Mouse (Mus musculus) liver (tissue): ENCODE data around the gene Smarcd3.

Experiments
- DNase-seq: peaks from one replicate; pipeline ENCODE4 v3.0.0-alpha.2; 2020; ENCODE audit warnings: mixed read lengths

The Smarcd3 gene

GRCm38 (mm10) chr5:24623986-24624821 lies at the start of gene Smarcd3:
Gene Smarcd3 (minus strand): TSS chr5:24624411.
- peak; percentile 32 for DNase-seq

GRCm38 (mm10) chr5:24661457-24661856 lies 37.2 kb upstream of the Smarcd3 start:
- no peak for DNase-seq

DNA sequence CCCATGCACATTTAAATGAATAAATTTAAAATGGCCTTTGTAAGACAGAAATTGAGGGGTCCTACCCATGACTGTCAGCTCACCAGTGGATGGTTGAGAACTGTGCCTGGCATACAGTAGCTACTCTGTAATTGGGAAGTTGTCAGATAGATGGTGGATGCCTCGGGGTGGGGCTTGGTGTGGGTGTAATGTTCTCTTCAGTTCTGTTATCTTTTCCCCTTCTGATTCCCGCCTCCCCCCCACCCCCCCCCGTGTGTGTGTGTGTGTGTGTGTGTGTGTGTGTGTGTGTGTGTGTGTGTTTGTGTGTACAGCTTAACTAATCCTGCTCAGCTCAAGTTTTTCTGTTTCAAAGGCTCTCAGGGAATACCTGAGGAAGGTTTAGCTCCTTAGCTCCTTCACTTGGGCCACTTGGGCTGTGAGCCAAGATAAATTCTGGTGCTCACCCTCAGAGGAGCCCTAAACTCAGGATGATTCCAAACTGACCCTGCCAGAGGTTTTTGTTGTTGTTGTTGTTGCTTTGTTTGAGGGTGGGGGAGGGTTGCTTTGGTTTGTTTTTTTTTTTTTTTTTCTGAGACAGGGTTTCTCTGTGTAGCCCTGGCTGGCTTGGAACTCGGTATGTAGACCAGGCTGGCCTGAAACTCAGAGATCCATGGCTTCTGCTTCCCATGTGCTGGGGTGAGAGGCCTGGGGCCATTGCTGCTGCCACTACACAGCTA lies 35.7 kb upstream of the Smarcd3 start:
- DNase-seq: no peak

DNA sequence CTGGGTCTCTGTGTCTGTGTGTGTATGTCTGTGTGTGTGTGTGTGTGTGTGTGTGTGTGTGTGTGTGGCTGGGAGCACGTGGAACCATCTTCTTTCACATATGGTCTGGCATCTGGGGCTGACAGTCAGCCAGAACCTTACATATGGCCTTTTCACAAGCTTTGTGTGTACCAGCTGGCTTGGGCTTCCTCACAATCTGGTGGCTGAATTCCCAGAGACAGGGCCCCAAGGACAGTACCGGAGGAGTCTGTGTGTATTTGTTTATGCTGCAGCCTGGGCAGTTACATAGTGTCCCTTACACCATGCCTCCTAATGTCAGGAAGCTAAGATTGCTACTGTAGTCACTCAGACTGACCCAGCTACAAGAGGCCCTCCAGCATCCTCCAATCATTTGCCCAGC lies 32.9 kb upstream of the Smarcd3 start:
- no peak for DNase-seq

DNA sequence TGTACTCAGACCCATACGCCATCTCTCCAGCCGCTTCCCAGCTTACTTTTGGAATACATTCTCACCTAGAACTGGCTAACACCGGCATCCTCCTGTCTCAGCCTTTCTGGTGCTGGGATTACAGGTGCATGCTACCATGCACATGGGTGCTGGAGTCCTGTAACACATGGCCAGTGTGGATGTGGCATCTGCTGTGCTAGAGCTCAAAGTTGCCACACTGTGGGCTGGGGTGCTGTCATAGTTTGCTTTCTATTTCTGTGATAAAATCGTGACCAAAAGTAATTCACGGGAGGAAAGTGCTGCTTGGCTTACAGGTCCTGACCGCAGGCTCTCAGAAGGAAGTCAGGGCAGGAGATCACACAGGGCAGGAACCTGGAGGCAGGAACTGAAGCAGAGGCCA lies 30.3 kb upstream of the Smarcd3 start:
- no peak for DNase-seq

DNA sequence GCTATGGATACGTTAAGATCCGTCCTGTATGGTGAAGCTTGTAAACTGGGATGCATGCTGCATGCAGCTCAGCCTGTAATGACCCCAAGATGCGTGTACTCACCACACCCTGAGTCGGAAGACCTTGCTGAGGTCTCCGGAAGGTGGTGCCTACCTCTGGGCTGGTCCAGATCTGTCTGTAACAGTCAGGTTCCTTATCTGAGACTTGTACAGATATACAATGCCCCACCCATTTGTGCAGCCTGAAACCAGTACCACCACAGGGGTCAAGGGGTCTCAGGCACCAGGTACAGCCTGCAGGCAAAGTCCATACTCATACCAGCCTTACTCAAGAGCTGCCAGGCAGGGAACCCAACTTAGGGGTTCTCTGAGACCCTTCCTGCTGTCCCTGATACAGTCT lies 28.6 kb upstream of the Smarcd3 start:
- no peak for DNase-seq

DNA sequence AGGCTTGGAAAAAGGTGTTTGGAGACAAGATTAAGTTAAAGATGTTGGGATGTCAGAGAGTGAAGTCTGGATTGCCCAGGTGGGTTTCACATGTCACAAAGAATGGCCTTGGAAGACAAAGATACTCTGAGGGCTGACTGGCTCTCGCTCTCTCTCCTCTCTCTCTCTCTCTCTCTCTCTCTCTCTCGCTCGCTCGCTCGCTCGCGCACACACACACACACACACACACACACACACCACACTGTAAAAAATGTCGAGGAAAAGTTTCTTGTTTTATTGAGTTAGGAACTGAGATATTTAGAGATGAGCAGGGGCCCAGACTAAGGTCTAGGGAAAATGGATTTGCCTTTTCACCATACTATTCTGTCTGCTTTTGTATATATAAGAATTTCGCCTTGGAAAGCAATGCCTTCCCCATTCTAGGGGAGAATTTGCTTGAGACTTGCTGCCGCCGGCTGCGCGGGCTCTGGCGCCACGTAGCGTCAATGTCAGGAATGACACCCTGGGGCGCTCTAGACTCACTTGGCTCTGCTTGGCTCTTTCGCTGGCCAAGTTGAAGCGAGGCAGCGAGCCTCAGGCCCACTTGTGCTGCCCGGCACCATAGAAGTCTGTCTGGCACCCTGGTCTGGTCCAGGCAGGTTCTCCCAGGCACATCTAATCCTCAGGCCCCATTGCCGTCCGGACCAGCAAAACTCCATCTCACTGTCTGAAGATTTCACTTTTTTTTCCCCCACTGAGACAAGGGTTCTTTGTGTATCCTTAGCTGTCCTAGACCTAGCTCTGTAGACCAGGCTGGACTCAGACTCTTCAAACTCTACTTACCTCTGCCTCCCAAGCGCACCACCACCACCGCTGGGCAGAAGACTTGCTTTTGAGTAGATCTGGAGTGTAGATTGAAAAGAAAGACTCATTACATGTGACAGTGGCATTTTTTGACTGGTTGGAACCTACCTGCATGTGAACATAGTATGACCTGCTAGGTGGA lies 27.8 kb upstream of the Smarcd3 start:
- DNase-seq: peak; percentile 74

- DNase-seq: no peak
These were observed 27.1 kb upstream of the Smarcd3 start for GRCm38 (mm10) chr5:24651356-24651755.

GRCm38 (mm10) chr5:24649701-24650100 lies 25.5 kb upstream of the Smarcd3 start:
- no peak for DNase-seq

DNA sequence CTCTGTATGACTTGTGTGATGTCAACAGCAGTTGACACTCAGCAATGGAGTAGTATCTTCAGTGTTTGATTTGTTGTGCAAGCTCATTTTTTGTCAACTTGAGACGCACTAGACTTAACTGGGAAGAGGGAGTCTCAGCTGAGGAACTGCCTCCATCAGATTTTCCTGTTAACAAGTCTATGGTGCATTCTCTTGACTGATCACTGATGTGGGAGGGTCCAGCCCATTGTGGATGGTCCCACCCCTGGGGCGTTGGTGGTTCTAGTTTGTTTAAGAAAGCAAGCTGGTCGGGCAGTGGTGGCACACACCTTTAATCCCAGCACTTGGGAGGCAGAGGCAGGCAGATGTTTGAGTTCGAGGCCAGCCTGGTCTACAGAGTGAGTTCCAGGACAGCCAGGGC lies 25.0 kb upstream of the Smarcd3 start:
- no peak for DNase-seq

DNA sequence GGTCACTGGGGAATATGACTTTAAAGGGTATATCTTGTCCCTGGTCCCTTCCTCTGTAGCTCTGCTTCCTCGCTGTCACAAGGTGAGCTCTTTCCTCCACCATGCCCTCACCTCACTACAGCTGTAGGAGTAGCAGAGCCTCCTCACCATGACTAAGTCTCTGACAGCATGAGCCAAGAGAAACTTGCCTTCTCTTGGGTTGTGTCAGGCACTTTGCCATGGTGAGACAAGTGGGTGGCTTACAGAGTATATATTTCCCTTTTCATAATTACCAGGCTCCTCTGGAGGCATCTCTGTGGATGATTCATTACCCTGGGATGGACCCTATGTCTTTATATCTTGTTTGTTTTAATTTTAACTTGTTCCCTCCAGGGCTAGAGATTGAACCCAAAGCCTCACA lies 21.2 kb upstream of the Smarcd3 start:
- DNase-seq: no peak

DNA sequence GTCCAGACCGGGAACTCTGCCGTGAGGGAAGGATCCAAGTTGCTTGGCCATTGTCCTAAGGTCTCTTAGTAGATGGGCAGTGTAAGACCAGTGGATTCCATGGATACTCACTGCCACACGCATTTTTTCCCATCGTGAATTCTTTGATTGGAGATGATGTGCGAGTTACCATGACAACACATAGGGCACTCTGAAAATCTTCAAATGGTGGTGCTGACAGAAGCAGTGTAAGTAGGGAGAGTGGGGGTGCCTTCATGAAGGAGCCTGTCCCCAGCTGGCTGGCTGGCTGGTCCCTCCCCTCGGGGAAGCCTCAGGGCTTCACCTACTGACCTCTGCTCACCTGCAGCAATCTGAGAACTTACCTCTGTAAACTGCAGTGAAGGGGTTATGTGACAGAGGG lies 14.9 kb upstream of the Smarcd3 start:
- no peak for DNase-seq

DNA sequence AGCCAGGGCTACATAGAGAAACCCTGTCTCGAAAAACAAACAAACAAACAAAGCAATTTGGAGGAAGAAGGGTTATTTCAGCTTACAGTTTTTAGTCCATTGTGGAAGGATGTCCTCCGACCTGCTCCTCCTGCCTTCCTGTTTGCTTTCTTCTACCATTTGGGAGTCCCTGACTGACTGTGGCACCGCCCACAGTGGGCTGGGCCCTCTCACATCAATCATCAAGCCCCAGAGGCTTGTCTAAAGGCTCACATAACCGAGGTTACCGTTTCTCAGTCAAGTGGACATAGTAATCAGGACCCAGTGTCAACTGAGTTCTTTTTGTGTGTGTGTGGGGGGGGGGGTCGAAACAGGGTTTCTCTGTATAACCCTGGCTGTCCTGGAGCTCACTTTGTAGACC lies 13.9 kb upstream of the Smarcd3 start:
- no peak for DNase-seq

DNA sequence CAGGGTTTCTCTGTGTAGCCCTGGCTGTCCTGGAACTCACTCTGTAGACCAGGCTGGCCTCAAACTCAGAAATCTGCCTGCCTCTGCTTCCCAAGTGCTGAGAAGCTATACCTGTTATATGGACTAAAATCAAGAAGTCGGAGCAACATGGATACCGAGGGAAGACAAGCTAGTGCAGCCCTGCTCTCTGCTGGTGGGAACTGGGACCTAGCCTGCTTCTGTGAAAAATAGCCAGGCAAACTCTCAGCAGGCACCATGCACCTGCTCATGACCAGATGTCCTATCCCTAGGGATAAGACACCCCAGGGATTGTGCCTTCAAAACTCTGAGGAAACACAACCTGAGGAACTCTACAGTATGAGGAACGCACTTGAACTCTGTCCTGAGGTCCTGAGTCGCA lies 12.8 kb upstream of the Smarcd3 start:
- DNase-seq: no peak

DNA sequence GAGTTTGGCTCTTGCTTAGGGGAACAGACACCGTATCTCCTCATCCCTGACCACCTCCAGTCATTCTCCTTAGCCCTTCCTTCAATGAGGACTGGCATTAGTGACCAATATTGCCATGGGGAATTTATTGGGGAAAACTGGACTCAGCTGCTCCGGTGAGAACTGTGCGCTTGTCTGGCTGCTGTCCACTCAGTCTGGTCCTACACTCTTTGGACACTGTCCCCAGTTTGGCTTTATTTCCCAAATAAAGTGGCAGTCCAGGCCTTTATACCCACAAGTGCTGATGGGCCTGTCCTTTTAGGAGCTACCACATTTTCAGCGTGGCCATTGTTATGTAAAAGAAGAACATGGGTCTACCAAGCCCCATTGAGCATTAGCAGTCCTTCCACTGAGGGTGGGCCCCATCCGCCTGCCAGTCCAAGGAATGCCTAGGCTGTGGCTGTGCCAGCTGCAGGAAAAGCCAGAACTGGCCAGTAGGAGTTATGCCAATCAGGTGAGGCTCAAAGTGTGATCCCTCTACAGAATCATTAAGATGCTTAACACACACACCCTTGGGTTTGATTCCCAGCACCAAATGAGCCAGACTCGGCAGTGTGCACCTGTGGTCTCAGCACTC lies 11.4 kb upstream of the Smarcd3 start:
- DNase-seq: no peak

GRCm38 (mm10) chr5:24635093-24635492 lies 10.9 kb upstream of the Smarcd3 start:
- DNase-seq: no peak

GRCm38 (mm10) chr5:24629712-24630111 lies 5.5 kb upstream of the Smarcd3 start:
- no peak for DNase-seq

- no peak for DNase-seq
These were observed 560 bp upstream of the Smarcd3 start for GRCm38 (mm10) chr5:24624822-24625120.

GRCm38 (mm10) chr5:24623041-24623985 lies 898 bp downstream of the Smarcd3 start:
- no peak for DNase-seq

GRCm38 (mm10) chr5:24622386-24623040 lies 1.7 kb downstream of the Smarcd3 start:
- DNase-seq: no peak

GRCm38 (mm10) chr5:24620626-24621025 lies 3.6 kb downstream of the Smarcd3 start:
- DNase-seq: no peak
